Mouse (Mus musculus) layer of hippocampus, adult 11-12 months (tissue): ENCODE measurements at regions not wholly inside any gene's neighbourhood (a gene's known extent, or its start where the extent isn't known, plus 50 kb on each side); places are given as distances from the start of the nearest gene placed in this dataset.

ENCODE experiments used
- DNase-seq: peaks from one replicate; pipeline ENCODE4 v3.0.0; 2022; ENCODE audit warnings: low spot score

GRCm38 (mm10) chr8:92132526-92132925 lies 224.9 kb upstream of the Irx5 start:
- DNase-seq = no peak

DNA sequence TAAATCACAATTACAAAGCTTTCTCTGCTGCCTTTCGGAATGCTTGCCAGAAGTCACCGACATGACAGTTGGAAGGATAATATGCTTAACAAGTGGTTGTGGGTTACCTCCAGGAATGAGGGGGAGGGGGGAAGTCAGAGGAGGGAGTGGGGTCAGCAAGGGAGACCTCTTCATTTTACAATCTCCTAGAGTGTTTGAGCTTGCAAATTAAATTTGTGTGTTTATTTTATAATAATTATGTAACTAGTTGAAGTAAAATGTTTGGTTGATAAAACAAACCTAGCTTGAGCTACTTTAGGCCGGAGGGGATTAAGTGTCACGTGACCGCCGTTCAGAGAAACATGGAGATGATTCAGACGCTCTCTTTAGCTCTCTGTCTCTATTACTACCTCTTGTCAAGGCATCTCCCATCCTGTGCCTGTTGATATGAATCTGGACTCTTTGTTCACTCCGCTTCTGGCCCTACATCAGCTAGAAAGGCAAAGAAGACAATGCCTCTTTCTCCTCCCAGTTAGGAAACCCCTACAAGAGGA lies 227.3 kb upstream of the Irx5 start:
- DNase-seq = no peak

DNA sequence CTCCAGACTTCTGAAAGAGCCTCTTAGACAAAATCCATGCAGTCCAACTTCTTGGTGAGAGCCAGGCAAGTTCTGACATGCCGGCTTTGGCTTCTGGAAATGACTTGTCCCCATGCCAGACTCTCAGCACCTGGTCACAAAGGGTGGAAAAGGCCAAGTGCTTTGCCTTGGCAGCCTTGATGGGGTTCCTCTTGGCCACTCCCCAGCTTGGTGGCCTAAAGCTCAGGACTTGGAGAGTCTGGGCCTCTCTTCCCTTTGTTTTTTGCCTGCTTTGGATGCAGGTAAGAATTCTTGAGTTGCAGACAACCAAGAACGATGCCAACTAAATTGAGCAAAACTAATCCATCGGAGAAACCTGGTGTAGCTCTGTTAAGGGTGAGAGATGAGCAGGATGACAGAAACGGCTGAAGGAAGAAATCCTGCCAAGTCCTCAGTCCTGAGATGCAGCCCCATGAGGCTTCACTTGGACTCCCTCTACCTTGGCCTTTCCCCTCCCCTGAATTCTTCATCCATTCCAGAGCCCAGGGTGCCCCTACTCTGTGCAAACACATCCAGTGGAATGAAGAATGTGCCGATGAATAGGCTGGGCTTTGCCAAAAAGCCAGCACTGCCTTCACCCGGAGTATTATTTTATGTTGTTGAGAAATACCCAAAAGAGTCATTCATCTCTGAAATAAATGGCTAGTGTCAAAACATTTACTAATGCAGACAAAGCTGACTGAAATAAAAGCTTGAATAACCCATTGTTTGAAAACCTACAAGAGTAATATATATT lies 228.0 kb upstream of the Irx5 start:
- DNase-seq = no peak

GRCm38 (mm10) chr8:92125631-92126030 lies 231.8 kb upstream of the Irx5 start:
- no peak for DNase-seq

DNA sequence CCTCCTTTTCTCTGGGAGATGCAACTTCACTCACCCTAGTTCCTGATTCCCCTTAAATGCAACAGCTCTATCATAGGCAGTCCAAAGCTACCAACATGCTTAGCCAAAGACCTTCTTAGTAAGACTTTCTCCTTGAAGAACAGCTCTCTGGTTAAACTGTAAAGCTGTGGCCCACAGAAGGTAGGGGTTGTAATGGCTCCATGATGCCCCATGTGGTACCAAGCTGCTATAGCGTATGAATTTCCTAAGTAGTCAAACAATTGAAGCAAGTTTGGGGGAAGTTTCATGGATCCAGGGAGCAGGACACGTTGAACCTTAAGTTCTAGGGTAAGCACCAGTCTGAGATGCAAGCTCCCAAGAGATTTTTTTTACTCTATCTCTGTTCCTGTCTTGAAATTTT lies 236.1 kb upstream of the Irx5 start:
- DNase-seq = no peak

GRCm38 (mm10) chr8:92115479-92116267 lies 241.8 kb upstream of the Irx5 start:
- no peak for DNase-seq

DNA sequence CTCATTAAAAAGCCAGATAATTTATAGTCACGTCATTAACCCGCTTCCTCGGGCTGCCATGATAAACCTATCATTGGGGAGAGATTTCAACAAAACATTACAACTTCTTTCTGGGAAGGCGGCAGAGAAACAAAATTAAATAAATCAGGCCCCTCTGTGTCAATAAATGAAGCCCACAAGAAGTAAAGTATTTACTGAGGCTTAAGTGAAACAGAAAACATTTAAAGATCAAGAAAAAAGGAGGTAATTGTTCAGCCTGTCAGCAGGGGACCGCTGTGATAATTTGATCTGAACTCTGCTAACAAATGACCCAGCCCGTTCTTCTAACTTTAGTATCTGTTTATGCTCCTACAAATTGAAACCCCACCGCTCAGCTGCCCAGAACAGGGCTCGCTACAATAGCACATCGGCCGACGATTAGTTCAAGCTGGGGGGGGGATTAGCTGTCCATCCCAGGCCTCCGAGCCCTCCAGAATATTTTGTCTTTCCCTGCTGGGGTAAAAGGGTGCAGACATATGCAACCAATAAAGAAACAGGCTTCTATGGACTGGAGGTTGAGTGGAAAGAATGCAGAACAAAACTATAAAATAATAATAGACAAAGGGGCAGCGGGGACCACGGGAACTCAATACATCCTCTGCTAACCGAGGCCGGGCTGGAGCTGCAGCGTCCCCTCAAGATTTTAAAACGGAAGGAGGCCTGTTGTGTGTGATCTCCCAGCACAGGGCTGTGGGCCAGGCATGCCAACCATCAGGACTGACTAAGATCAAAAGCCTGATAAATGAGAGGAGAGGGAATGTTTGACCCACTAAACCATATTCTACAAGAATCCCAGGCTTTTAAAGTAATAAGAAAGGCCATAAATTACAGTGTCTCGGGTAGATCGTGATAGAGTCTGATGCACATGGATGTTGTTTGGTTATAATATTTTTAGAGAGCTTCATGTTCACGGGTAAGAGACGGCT lies 242.8 kb upstream of the Irx5 start:
- no peak for DNase-seq

- DNase-seq = no peak
Observed at GRCm38 (mm10) chr8:92113901-92114300, 243.5 kb upstream of the Irx5 start.

- DNase-seq = no peak
Observed at GRCm38 (mm10) chr8:92113386-92113785, 244.0 kb upstream of the Irx5 start.

DNA sequence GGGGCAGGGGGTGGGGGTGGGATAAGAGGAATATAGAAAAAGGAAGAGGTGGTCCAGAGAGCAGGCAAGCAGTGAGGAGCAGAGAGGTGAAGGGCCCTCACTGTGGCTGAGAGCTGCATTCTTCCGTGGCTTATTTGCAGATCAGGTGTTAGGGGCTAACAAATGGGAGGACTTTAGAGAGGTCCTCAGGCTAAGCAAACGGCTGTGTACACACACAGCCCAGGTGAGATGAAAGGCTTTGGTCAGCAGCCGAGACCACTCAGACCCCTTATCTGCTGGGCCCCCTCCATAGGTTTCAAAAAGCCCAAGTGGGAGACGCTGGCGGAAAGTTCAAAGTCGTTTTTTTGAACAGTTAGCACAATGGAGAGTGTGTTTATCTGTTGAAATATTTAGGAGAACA lies 252.9 kb upstream of the Irx5 start:
- DNase-seq = no peak

DNA sequence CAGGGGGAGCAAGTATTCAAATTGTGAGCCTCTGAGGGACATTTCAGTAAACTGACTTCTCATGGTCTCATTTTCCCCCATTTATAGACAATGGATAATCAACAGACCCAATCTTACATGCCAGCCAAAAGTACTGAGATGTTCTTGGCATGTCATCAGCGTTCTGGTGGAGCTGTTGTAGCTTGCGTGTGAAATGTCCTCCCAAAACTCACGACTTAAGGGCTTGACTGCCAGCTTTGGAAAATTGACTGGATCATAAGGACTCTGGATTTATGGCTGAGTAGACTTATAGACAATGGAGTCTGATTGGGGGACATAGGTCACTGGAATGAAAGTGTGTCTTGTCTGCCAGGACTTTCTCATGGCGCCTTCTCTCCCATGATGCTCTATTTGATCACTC lies 254.9 kb upstream of the Irx5 start:
- no peak for DNase-seq

GRCm38 (mm10) chr8:92095276-92095675 lies 262.1 kb upstream of the Irx5 start:
- no peak for DNase-seq

GRCm38 (mm10) chr8:92084124-92084523 lies 273.3 kb upstream of the Irx5 start:
- DNase-seq = no peak

DNA sequence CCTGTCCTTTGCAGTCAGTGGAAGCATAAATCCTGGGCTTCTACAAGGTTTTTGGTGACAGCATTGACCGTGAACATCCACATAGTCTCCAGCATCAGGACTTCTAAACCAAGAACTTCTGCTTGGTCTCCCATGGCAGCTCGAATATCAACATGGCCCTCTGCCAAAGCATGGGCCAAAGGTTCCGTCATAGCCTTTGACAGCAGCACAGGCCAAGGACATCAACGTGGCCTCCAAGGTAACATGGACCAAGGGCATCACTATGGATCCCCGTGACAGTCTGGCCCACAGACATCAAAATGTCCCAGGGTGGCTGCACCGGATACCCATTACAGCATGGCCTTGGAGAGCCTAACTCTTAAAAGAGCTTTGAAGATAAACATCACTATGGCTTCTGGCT lies 275.5 kb upstream of the Irx5 start:
- DNase-seq = no peak

- peak; percentile 26 for DNase-seq
Observed at GRCm38 (mm10) chr8:92080852-92081251, 276.6 kb upstream of the Irx5 start.

GRCm38 (mm10) chr8:92077611-92078010 lies 275.7 kb upstream of the Irx3 start:
- no peak for DNase-seq

DNA sequence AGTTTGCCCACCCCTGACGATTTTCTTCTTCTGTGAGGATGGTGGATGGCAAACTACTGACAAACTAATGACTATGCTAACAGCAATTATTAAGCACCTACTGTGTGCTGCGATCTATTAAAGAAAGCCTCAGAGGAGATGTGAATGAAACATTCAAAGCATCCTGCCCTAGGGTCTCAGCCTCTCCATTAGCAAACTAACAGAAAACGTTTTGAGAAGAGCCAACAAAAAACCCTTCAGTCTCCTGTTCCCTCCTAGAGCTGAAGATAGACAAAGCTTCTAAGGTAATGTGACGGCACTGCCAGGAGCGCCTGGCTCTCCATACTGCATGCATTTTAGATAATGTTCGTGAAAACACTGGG lies 270.4 kb upstream of the Irx3 start:
- DNase-seq = no peak

DNA sequence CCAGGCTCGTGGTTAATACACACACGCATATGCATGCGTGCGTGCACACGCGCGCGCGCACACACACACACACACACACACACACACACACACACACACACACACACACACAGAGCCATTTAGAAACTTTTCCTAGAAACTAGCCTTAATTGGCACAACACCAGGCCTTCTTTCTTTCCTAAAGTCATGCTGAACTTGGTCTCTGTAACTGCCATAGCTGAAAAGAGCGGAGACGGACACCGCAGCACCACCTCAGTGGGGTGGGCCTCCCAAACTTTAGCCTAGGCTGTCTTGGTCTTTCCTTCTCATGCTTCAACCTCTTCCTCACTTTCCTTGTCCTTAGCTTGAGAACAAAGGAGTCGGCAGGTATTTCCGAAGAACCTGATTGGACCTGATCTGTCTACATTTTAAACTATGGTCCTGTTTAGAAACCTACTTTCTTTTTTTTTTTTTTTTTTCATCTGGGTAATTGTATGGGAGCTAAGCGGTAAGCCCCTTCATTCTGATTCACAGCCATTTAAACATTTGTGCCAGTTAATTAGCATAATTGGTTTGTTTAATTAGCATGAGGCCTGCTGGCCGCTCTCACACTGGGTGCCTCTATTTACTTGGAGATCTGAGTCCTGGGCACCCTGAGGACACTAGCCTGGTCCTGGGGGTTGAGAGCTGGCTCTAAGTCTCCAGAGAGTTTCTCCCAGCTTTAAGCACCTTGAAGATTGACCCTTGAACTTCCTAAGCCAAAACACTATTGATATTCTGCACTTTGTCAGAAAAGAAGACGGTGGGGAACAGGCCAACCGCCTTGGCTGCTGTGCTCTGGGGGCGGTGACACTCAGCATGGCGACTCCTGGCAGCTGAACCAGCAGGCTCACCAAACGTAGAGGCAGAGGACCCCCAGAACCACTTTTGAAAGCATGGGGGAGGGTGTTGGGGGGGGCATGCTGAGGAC lies 269.7 kb upstream of the Irx3 start:
- DNase-seq = no peak

DNA sequence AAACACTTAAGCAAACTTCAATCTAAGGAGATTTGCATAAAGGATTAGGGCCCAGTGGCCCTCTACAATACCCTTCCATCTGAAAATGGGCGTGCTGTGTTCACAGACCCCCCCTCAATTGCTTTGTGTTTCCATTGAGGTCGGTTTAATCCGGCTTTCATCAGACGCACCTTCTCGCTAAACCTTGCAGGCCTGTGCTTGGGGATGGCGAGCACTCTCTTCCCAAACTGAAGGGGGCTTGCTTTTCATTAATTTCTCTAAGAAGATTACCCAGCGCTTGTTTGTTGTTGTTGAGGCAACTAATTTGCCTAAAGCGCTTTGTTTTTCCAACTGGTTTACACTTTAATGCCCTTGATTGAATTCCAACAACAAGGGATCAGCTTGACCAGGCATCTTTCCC lies 268.8 kb upstream of the Irx3 start:
- no peak for DNase-seq

DNA sequence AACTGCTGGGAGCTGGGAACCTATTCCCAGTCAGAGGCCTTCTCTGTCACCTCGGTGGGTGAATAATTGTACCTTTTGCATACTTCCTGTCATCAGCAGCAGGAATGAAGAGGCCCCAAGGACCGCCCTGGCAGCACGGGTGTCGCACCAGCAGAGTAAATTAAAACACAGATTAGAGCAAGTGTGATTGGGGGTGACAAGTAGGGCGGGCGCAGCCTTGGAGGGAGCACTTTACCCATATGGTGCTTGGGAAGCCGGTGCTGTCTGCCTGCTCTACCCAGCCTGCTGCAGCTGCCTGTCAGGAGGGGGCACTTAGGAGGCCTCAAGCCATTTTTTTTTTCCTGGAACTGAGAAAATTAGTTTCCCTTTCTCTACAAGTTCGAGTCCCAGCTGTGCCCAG lies 264.6 kb upstream of the Irx3 start:
- no peak for DNase-seq
